Mouse (Mus musculus) hindbrain, embryonic 15.5 days (tissue): ENCODE data around the gene Gstt4. TPM values are rescaled to one million over a fixed set of nuclear protein-coding genes. Genes with fewer than 3 reads are reported as not detected.
"Not testable (repeated sequence)": the region's sequence is repeated elsewhere in the genome, so short reads cannot be mapped to it uniquely, and the experiment has no call there.

Experiments used
- ATAC-seq: fragments of 200-750 bp; cut with Nextera tagmentation; 2 replicates; pipeline ENCODE4 v1.8.0; 2017; ENCODE audit warnings: low read depth, moderate number of reproducible peaks, moderate TSS enrichment; ENCODE audit not compliant: low FRiP score
- H3K27ac ChIP-seq: fragments of 300-500 bp; sonication (generic); replicated peaks from 2 replicates; pipeline ENCODE4 v1.5.1; 2015; ENCODE audit warnings: mild to moderate bottlenecking, inconsistent platforms
- H3K27me3 ChIP-seq: fragments of 300-500 bp; sonication (generic); 2 replicates; pipeline ENCODE4 v1.6.1; 2015; ENCODE audit warnings: control low read depth, inconsistent platforms
- H3K36me3 ChIP-seq: fragments of 300-500 bp; sonication (generic); 2 replicates; pipeline ENCODE4 v1.6.1; 2015; ENCODE audit warnings: control low read depth, inconsistent platforms
- H3K4me1 ChIP-seq: fragments of 300-500 bp; sonication (generic); replicated peaks from 2 replicates; pipeline ENCODE4 v1.6.1; 2015; ENCODE audit warnings: control low read depth, inconsistent platforms
- H3K4me2 ChIP-seq: fragments of 300-500 bp; sonication (generic); 2 replicates; pipeline ENCODE4 v1.6.1; 2015; ENCODE audit warnings: moderate library complexity, mild to moderate bottlenecking, inconsistent platforms
- H3K4me3 ChIP-seq: fragments of 300-500 bp; sonication (generic); 2 replicates; pipeline ENCODE4 v1.5.1; 2015; ENCODE audit warnings: mild to moderate bottlenecking, inconsistent platforms
- H3K9ac ChIP-seq: fragments of 300-500 bp; sonication (generic); 2 replicates; pipeline ENCODE4 v1.6.1; 2015; ENCODE audit warnings: inconsistent platforms
- H3K9me3 ChIP-seq: fragments of 300-500 bp; sonication (generic); 2 replicates; pipeline ENCODE4 v1.6.1; 2016; ENCODE audit warnings: control low read depth, inconsistent platforms
- WGBS: fragments of 180-500 bp; shearing (Covaris S2); methylation state at CpG from one replicate; pipeline ENCODE4 v1.1.7; 2015; 5-methylcytosine and 5-hydroxymethylcytosine counted together
- polyA plus RNA-seq: library from polyadenylated mRNA; unstranded; fragments of >200 nt; fragmentation: Nextera tagmentation; extraction: Ambion mirVana; gene quantifications from 2 replicates; pipeline ENCODE4 v1.2.1, GENCODE M21; 2015

Gstt4 gene
- polyA plus RNA-seq, 1 experiment from 2014 or later, result not detected

DNA sequence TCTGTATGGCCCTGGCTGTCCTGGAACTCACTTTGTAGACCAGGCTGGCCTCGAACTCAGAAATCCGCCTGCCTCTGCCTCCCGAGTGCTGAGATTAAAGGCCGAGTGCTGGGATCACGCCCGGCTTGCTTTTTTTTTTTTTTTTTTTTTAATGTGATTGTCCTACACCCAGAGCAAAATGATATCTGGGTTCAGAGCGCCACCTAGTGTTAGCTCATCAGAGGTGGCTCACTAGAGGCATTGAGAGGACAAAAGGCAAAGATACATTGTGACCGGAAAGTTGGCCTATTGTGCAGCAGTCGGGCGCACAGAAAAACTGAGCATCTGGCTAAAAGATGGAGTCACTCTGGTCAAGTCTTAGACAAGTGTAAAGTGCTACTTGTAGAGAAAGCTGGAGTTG, 31.1 kb upstream of the Gstt4 start:
- Histone ChIP-seq H3K4me1 (peaks cover 21% of the 10 kb centered on the region), H3K9me3 (no peaks in the 10 kb centered on the region), H3K27ac (no peak overlapping the region), H3K27me3 (no peaks in the 10 kb centered on the region), H3K4me2 (no peak overlapping the region), H3K9ac (no peak overlapping the region), H3K4me3 (no peak overlapping the region), H3K36me3 (peaks cover 4% of the 10 kb centered on the region; the same call in 1 of the 2 replicates)
- WGBS, result 17% methylated on average over 10 of the region's 10 CpGs
- ATAC-seq, result 0 out of 2 replicates have a peak, but pooled peaks have one; percentile 60

DNA sequence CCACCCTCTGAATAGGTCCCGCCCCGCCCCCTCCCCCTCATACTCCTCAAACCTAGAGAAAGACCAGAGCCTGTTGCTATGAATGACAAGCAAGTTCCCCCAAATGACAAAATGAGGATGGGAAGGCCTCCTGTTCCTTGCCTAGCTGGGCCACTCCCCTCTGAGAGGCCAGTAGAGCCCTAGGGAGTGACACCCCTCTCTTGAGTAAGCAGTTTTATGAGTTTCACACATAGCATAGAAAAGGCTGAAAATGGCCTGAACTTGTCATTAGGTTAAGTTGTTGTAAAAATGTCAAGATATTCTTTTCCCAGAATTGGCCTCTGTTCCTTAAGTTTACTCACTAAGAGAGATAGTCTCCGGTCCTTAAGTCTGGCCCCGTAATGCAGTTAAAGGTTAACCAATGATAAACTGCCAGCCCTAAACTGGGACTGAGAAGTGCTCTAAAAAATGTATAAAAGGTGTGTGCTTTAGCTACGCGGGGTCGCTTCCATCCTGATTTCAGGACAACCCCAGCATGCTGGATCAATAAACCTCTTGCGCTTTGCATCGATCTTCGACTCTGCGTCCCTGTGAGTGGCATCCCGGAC, 30.3 kb upstream of the Gstt4 start:
- Histone ChIP-seq H3K4me1 (peaks cover 13% of the 10 kb centered on the region), H3K9me3 (no peaks in the 10 kb centered on the region), H3K4me3 (no peak overlapping the region), H3K27ac (no peak overlapping the region), H3K36me3 (no peaks in the 10 kb centered on the region), H3K4me2 (no peak overlapping the region), H3K27me3 (no peaks in the 10 kb centered on the region), H3K9ac (no peak overlapping the region)
- 94% methylated on average over 12 of the region's 12 CpGs for WGBS
- ATAC-seq, result no peak

DNA sequence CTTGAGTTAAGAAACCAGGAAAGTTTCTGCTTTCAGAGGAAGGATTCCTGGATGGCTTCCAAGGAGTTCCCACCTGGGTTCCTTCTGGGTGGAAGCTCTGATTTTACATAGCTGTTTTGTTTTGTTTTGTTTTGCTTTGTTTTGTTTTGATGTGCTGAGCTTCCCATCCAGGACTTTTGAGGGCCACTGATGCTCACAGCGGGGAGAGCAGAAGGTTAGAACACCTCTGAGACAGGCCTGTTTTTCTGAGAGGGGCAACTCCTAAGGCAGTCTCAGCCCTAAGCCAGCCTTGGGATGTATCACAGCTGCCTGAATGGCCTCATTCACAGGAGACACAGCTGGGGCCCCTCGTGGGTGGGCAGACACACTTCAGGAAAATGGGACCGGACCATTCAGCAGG, 29.3 kb upstream of the Gstt4 start:
- Histone ChIP-seq H3K4me2 (no peak overlapping the region), H3K27ac (no peak overlapping the region), H3K36me3 (no peaks in the 10 kb centered on the region), H3K9me3 (no peaks in the 10 kb centered on the region), H3K4me1 (peaks cover 11% of the 10 kb centered on the region), H3K9ac (no peak overlapping the region), H3K27me3 (no peaks in the 10 kb centered on the region), H3K4me3 (no peak overlapping the region)
- 24% methylated on average over 3 of the region's 3 CpGs for WGBS
- no peak for ATAC-seq

DNA sequence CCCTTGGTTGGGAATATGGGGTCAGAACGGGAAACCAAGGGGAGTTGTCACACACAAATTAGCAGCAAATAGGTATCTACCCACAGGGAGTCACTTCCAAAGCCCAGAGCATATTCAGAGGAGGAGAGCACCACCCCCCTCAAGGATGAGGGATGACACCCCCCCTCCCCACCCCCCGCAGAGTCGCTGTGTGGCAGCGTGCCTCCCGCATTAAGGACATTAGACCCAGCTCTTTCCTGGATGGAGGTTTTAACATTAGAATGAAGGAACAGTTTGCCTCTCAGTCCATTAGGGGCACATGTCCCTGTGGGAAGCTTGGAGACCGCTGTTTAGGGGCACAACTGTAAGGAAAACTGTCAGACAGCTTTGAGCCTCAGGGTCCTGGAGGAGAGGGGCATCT, 28.7 kb upstream of the Gstt4 start:
- no peak overlapping the region for H3K4me2 ChIP-seq
- no peak overlapping the region for H3K27ac ChIP-seq
- no peak overlapping the region for H3K4me3 ChIP-seq
- no peaks in the 10 kb centered on the region for H3K27me3 ChIP-seq
- no peaks in the 10 kb centered on the region for H3K36me3 ChIP-seq
- peaks cover 11% of the 10 kb centered on the region for H3K4me1 ChIP-seq
- ATAC-seq, result no peak
- WGBS, result 1% methylated on average over 6 of the region's 6 CpGs
- H3K9me3 ChIP-seq, result no peaks in the 10 kb centered on the region
- no peak overlapping the region for H3K9ac ChIP-seq

DNA sequence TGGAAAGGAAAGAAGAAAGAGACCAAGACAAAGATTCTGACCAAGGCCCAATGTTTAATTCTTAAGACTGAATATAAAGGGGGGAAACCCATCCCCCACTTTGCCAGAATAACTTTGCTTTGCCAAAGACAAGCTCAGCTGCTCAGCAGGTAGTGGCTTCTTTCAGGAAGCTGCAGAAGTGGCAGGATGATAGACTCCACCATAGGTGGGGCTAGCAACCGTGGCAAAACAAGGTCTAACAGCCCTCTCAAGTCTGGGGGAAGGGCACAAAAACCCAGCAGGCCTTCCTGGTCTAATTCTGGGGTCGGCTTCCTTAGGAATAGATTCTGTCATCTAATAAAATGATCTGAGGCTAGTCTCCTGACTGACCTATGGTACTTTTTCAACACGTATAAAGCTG, 26.0 kb upstream of the Gstt4 start:
- Histone ChIP-seq H3K36me3 (no peaks in the 10 kb centered on the region), H3K9me3 (no peaks in the 10 kb centered on the region), H3K27me3 (no peaks in the 10 kb centered on the region), H3K4me3 (no peak overlapping the region), H3K9ac (no peak overlapping the region), H3K4me2 (no peak overlapping the region), H3K4me1 (peaks cover 11% of the 10 kb centered on the region), H3K27ac (no peak overlapping the region)
- 18% methylated on average over 3 of the region's 3 CpGs for WGBS
- no peak for ATAC-seq

DNA sequence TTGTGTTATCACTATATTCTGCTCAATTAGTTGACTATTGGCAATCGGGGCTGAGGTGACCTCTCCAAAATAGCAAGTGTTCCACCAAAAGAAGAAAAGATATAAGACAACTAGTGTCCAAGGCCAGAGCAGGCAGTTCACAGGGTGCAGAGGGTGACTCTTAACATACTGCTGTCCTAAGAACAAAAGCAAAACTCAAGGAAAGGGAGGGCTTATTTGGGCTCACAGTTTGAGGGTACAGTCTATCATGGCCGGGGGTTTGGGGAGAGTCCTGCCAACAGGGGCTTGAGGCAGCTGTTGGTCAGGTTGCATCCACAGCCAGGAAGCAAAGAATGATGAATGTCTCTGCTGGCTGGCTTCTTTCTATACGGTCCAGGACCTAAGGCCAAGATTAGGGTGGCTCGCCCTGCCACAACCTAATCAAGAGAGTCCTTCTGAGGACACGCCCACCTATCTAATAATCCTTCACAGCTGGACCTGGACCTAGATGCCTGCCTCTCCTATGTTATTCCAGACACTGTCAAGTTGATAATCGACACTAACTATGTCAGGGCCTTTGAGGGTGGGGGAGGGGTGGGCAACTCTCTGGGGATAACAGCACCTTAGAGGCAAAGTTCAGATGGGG, 23.1 kb upstream of the Gstt4 start:
- no peak for ATAC-seq
- Histone ChIP-seq H3K36me3 (no peaks in the 10 kb centered on the region), H3K4me3 (no peak overlapping the region), H3K27me3 (no peaks in the 10 kb centered on the region), H3K9ac (no peak overlapping the region), H3K27ac (no peak overlapping the region), H3K9me3 (no peaks in the 10 kb centered on the region), H3K4me2 (no peak overlapping the region), H3K4me1 (no peaks in the 10 kb centered on the region)
- 83% methylated on average over 6 of the region's 6 CpGs for WGBS

DNA sequence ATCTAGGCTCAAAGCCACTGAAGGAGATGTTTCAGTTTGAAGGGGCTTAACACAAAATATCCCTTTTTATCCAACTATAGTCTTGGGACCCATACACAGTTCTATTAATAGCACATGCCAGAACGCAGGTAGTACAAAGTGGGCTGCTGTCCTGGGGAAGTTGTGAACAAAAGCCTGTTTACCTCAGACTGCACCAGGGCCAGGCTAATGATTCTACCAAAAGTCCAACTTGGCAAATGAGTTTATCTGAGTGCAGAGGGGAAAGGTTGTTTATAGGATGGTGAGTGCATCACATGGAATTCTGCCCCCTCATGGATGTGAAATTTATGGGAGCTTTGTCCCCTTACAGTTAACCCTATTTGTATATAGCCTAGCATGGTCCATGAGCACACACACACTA, 22.5 kb upstream of the Gstt4 start:
- Histone ChIP-seq H3K4me3 (no peak overlapping the region), H3K27ac (no peak overlapping the region), H3K4me2 (no peak overlapping the region), H3K9me3 (no peaks in the 10 kb centered on the region), H3K36me3 (no peaks in the 10 kb centered on the region), H3K4me1 (no peaks in the 10 kb centered on the region), H3K27me3 (no peaks in the 10 kb centered on the region), H3K9ac (no peak overlapping the region)
- WGBS, result 92% methylated on average over 1 of the region's 1 CpGs
- ATAC-seq, result no peak

DNA sequence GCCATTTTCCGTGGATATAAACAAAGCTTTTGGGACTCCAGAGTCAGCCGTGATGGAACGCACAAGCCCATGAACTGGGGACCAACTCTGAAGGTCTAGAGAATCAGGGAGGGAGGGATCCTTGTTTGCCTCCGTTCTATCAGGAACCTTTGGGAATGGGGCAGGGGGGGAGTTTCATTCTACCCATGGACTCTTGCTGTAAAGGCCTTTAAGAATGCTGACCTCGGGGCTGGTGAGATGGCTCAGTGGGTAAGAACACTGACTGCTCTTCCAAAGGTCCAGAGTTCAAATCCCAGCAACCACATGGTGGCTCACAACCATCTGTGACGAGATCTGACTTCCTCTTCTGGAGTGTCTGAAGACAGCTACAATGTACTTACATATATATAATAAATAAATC, 21.6 kb upstream of the Gstt4 start:
- H3K4me3 ChIP-seq, H3K9me3 ChIP-seq, H3K27me3 ChIP-seq, H3K4me2 ChIP-seq, H3K36me3 ChIP-seq, H3K9ac ChIP-seq, H3K4me1 ChIP-seq, H3K27ac ChIP-seq, ATAC-seq: not testable (repeated sequence)
- 86% methylated on average over 6 of the region's 6 CpGs for WGBS

DNA sequence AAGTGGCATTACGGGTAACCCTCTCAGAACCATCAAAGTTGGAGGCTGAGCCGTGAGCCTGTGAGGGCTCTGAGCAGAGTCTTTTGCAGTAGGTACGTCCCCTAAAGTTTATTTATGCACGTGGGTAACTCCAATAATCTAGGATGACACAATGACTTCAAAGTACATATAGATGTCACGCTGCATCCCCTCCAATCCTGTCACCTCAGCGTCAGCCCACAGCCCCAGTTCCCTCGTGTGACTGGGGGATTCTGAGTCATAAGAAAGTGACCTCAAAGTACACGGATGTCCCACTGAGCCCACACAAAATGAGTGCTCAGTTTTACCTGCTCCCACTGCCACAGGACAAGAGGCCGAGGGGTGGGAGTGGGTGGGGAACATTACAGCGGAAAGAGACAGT, 16.7 kb upstream of the Gstt4 start:
- H3K4me1 ChIP-seq, result peaks cover 37% of the 10 kb centered on the region
- H3K36me3 ChIP-seq, result no peaks in the 10 kb centered on the region
- H3K27ac ChIP-seq, result no peak overlapping the region
- peaks cover 4% of the 10 kb centered on the region; the same call in 1 of the 2 replicates for H3K27me3 ChIP-seq
- H3K9me3 ChIP-seq, result no peaks in the 10 kb centered on the region
- ATAC-seq, result no peak
- 88% methylated on average over 10 of the region's 10 CpGs for WGBS
- H3K4me3 ChIP-seq, result no peak overlapping the region
- no peak overlapping the region for H3K9ac ChIP-seq
- no peak overlapping the region for H3K4me2 ChIP-seq

DNA sequence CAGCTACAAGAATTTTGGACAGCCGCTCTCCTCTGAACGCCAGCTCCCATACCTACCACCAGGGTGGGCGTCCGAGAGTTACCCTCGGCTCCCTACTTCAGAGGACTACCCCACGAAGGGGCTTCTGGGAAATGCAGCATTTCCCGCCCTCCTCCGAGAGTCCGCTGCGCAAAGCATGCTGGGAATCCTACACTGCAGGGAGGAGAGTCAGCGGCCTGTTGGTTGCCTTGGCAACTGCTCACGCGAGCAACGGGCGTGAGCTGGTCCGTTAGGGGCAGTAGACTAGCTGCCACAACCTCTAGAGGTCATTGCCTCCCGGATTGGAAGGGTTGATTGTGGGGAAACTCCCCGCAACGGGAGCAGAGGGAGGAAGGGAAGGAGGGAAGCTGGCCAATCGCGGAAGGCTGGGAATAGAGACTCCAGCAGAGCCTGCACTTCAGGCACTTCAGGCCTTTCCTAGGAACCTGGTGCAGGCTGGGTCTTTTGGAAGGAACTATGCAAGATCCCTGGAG, 15.0 kb upstream of the Gstt4 start, which contains the start of gene Gstt2:
TSS of gene Gstt2 (minus strand) at position 177 of the 512 bp plus-strand sequence.
- ATAC-seq, result peak; percentile 93
- Histone ChIP-seq H3K9ac (peak within 1 kb of the TSS; percentile 67), H3K27ac (peak within 1 kb of the TSS; percentile 84), H3K36me3 (no peaks in the 10 kb centered on the region), H3K4me2 (peak within 1 kb of the TSS; percentile 79), H3K9me3 (no peaks in the 10 kb centered on the region), H3K4me3 (peak within 1 kb of the TSS; percentile 55), H3K27me3 (peaks cover 16% of the 10 kb centered on the region; the same call in 1 of the 2 replicates), H3K4me1 (peaks cover 44% of the 10 kb centered on the region)
- 0% methylated on average over 21 of the region's 21 CpGs for WGBS

DNA sequence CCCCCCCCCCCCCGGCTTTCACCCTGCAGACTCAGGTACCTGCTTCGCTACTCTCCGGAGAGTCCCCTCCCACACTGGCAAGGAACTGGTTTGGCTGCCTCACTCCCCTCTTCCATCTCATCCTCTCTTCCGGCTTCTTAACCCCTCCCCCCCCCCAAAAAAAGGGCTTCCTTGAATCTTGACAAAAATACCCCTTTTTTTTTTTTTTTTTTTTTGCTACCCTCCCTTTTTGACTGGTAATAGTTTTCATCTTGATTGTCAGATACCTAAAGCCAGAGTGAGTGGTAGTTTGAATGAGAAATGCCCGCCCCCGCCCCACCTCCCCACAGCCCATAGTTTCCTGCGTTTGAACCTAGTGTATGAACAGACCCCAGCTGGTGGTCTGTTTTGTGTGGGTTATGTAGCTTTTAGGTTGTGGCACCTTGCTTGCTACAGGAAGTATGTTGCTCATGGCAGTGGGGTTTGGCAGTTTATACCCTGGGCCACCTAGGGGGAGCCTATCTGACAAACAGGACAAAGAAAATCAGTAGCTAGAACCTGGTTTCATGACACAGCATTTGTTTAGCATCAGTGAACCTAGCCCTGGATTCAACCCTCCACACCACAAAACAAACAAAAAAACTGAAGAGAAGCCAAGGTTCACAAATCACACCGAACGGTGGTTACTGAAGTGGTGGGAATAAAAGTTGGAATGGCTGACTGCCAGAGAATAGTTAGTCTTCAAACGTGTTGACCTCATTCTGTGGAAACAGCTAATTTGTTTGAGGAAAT, 13.6 kb upstream of the Gstt4 start:
- H3K4me1 ChIP-seq, result peaks cover 44% of the 10 kb centered on the region
- no peaks in the 10 kb centered on the region for H3K36me3 ChIP-seq
- peak overlapping the region; percentile 29 for H3K4me3 ChIP-seq
- no peaks in the 10 kb centered on the region for H3K9me3 ChIP-seq
- H3K27ac ChIP-seq, result no peak overlapping the region
- H3K9ac ChIP-seq, result no peak overlapping the region
- peak overlapping the region; percentile 72 for H3K4me2 ChIP-seq
- no peak for ATAC-seq
- peaks cover 16% of the 10 kb centered on the region; the same call in 1 of the 2 replicates for H3K27me3 ChIP-seq
- WGBS, result 30% methylated on average over 7 of the region's 10 CpGs

DNA sequence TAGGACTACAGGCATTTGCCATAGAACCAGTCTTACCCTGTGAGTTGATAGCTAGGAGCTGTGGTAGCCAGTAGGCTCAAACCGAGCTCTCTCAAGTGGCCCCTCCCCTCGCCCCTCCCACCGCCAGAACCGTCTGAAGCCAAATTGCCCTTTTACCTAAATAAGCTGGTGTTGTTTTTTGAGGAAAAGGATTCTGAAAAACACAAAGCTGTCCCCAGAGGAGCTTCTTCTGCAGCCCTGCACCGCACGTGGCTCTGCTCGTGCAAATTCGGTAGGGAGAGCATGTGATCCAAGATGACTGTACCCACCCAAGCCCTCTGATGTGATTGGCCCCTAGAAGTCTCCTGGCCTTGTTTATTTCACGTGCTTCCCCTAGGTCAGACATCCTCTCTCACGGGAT, 13.0 kb upstream of the Gstt4 start:
- Histone ChIP-seq H3K4me3 (peak overlapping the region; percentile 29), H3K4me2 (peak overlapping the region; percentile 72), H3K9me3 (no peaks in the 10 kb centered on the region), H3K27me3 (peaks cover 16% of the 10 kb centered on the region; the same call in 1 of the 2 replicates), H3K9ac (no peak overlapping the region), H3K27ac (no peak overlapping the region), H3K4me1 (peaks cover 44% of the 10 kb centered on the region), H3K36me3 (no peaks in the 10 kb centered on the region)
- WGBS, result 1% methylated on average over 10 of the region's 10 CpGs
- peak; percentile 47; the same call in 1 of the 2 replicates for ATAC-seq
